17 mouse cellular contexts compared by ENCODE assay signal in genomic region chr17:80501805-80502172, GRCm38 (mm10). TPM values are rescaled to one million over a fixed set of nuclear protein-coding genes. Genes with fewer than 3 reads are reported as not detected.
A peak's percentile ranks its signal among the peaks of the same experiment; 100 is the strongest.
DNase-seq lines count a peak whose midpoint lies in the region; ATAC-seq lines count a peak whose summit lies in the region.
"Had no signal": no experiment of that assay in that cellular context is flagged by ENCODE, and none has a peak within 500 bp of the region (broad histone marks: within the 10 kb centered on the region; RNA-seq: fewer than 3 reads in every experiment).

No protein-coding gene starts in this region.

- ATAC-seq in activated CD4-positive, CD25-positive, alpha-beta regulatory T cell, adult 4 months = peak; percentile 85
- ATAC-seq in hindbrain, embryonic 13.5 days (ENCODE audit: low FRiP score) = no peak
- ATAC-seq: forebrain, postnatal 0 days; intestine, postnatal 0 days; midbrain, embryonic 16.5 days had no signal

- peak; percentile 29 for DNase-seq in thymus, postnatal 0 days (ENCODE audit: low spot score)
- no peak for DNase-seq in thymus, postnatal 4 days
- DNase-seq in gastrocnemius, postnatal 10 days = no peak
- DNase-seq in neural tube, embryonic 10.5 days (ENCODE audit: extremely low spot score, low spot score) = no peak
- DNase-seq: cerebellum, adult 9-11 months; forebrain, postnatal 0 days; heart, postnatal 14 days; lung, postnatal 10 days had no signal

- H3K27ac ChIP-seq in hindbrain, embryonic 13.5 days = no peak overlapping the region
- H3K27ac ChIP-seq: embryonic facial prominence, embryonic 15.5 days; hindbrain, embryonic 14.5 days; limb, embryonic 13.5 days had no signal

- no peaks in the 10 kb centered on the region for H3K9me3 ChIP-seq in megakaryocyte, embryonic 14.5 days
- no peaks in the 10 kb centered on the region for H3K9me3 ChIP-seq in hindbrain, embryonic 13.5 days
- H3K9me3 ChIP-seq: embryonic facial prominence, embryonic 15.5 days; heart, embryonic 12.5 days; limb, embryonic 13.5 days had no signal

- peak overlapping the region; percentile 74 for H3K4me3 ChIP-seq in megakaryocyte, embryonic 14.5 days (replicated peaks)
- no peak overlapping the region for H3K4me3 ChIP-seq in hindbrain, embryonic 13.5 days
- H3K4me3 ChIP-seq: embryonic facial prominence, embryonic 15.5 days; heart, embryonic 12.5 days; limb, embryonic 13.5 days had no signal

- WGBS in hindbrain, embryonic 13.5 days = 77% methylated on average over 2 of the region's 2 CpGs

- H3K4me1 ChIP-seq in megakaryocyte, embryonic 14.5 days = peaks cover 76% of the 10 kb centered on the region
- H3K4me1 ChIP-seq in hindbrain, embryonic 13.5 days (replicated peaks) = no peaks in the 10 kb centered on the region
- H3K4me1 ChIP-seq: embryonic facial prominence, embryonic 15.5 days; limb, embryonic 13.5 days had no signal

- no peaks in the 10 kb centered on the region for H3K27me3 ChIP-seq in megakaryocyte, embryonic 14.5 days (replicated peaks)
- H3K27me3 ChIP-seq in hindbrain, embryonic 13.5 days = no peaks in the 10 kb centered on the region
- H3K27me3 ChIP-seq: embryonic facial prominence, embryonic 15.5 days; heart, embryonic 12.5 days; limb, embryonic 13.5 days had no signal

- H3K4me2 ChIP-seq in hindbrain, embryonic 13.5 days = no peak overlapping the region
- H3K4me2 ChIP-seq: embryonic facial prominence, embryonic 15.5 days; heart, embryonic 12.5 days; hindbrain, embryonic 14.5 days; limb, embryonic 13.5 days had no signal

- no peak overlapping the region for H3K9ac ChIP-seq in hindbrain, embryonic 13.5 days
- H3K9ac ChIP-seq: embryonic facial prominence, embryonic 15.5 days; forebrain, postnatal 0 days; heart, embryonic 12.5 days; hindbrain, embryonic 14.5 days; limb, embryonic 13.5 days had no signal

- H3K36me3 ChIP-seq in megakaryocyte, embryonic 14.5 days (replicated peaks; ENCODE audit: low read length) = peaks cover 3% of the 10 kb centered on the region
- no peaks in the 10 kb centered on the region for H3K36me3 ChIP-seq in hindbrain, embryonic 13.5 days
- H3K36me3 ChIP-seq: embryonic facial prominence, embryonic 15.5 days; heart, embryonic 12.5 days; limb, embryonic 13.5 days had no signal

RNA-seq across cellular contexts. Expression of gene Sos1, which starts 21.5 kb away (rescaled TPM):
- 3.2 and 3.8 TPM in 2 replicates for polyA plus RNA-seq in thymus, postnatal 0 days (2015; fragmentation: Nextera tagmentation; extraction: Ambion mirVana)
- polyA plus RNA-seq in activated CD4-positive, CD25-positive, alpha-beta regulatory T cell, adult 4 months (2017; shearing (Covaris generic)) = 1 to 10 TPM; 4.7 to 5.4 TPM
- 1.1 and 1.3 TPM in 2 replicates for polyA plus RNA-seq in megakaryocyte, embryonic 14.5 days (2012; ENCODE audit: insufficient read depth, low replicate concordance)
- polyA plus RNA-seq in hindbrain, embryonic 13.5 days (2015; fragmentation: Nextera tagmentation; extraction: Ambion mirVana) = 7.5 and 7.7 TPM in 2 replicates
- total RNA-seq in gastrocnemius, postnatal 10 days (2021) = 10 to 100 TPM; 14.4 to 17.6 TPM
